Mouse (Mus musculus): Measurements from ENCODE around the gene 6030408B16Rik. TPM values are rescaled to one million over a fixed set of nuclear protein-coding genes. Genes with fewer than 3 reads are reported as not detected.

The 6030408B16Rik gene
- total RNA-seq, 2 experiments from 2014 or later, result not detected

DNA sequence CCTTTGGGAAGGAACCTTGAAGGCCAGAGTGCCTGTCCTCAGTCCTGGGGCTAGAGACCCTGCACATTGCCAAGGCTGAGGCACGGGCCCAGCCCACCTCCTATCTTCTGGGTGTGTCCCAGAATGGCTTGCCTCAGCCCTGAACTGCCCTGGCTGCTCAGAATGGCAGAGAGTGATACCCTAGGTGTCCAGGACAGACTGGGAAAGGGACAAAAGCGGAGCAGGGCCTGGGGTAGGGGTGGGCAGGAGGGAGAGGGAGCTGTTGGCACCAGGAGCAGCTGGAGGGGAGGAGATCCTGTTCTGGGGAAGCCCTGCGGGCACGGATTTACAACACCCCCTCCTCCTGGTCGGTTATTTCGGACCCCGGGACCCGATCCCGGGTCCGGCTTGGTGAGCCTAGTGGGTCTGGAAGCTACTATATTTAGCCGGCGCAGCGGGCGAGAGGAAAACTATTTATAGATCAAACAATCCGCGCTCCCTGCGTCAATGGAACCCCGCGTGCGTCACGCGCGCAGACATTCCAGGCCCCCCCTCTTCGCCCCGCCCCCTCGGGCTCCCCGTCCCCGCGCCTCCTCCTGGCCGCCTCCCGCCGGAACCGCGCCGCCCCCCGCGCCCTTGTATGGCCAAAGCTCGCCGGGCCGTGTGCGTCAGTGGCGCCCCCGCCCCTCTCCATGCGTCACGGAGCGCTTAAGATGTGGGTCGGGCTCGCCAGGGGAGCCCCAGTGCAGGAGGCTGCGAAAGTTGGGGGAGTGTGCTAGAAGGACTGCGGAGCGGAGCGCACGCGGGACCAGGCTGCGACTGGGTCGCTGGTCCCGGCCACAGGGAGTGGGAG lies 26.7 kb upstream of the 6030408B16Rik start:
- ATAC-seq (replicated peaks; ENCODE audit: poor library complexity), result peak; percentile 66

GRCm38 (mm10) chr15:101267053-101268032 lies 25.7 kb upstream of the 6030408B16Rik start:
- no peak for ATAC-seq (replicated peaks; ENCODE audit: poor library complexity)

GRCm38 (mm10) chr15:101270101-101270820 lies 22.8 kb upstream of the 6030408B16Rik start:
- no peak for ATAC-seq (replicated peaks; ENCODE audit: poor library complexity)

GRCm38 (mm10) chr15:101271107-101271506 lies 21.9 kb upstream of the 6030408B16Rik start:
- no peak for ATAC-seq (replicated peaks; ENCODE audit: poor library complexity)

- ATAC-seq (replicated peaks; ENCODE audit: poor library complexity), result no peak
Observed at GRCm38 (mm10) chr15:101271513-101271912, 21.5 kb upstream of the 6030408B16Rik start.

- ATAC-seq (replicated peaks; ENCODE audit: poor library complexity), result no peak
Observed at GRCm38 (mm10) chr15:101274380-101274779, 18.6 kb upstream of the 6030408B16Rik start.

GRCm38 (mm10) chr15:101277351-101277899 lies 15.6 kb upstream of the 6030408B16Rik start:
- ATAC-seq (replicated peaks; ENCODE audit: poor library complexity), result no peak

DNA sequence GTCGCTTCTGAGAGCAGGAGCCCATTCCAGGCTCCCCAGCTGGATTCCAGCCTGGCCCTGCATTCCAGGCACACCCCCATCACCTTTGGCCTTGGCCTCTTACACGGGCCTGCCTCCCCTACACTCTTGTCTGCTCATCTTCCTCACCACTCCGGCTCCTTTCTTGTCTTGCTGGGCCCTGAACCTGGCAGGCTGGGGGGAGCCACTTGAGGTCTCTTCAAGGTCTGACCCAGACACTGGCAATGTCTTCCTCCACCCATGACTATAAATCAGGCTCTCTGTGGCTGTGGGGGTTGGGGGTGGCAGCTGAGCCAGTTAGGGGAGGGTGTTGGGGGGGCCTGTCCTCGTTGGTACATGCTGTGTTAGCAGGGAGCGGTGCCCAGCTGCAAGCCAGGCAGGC lies 14.4 kb upstream of the 6030408B16Rik start:
- no peak for ATAC-seq (replicated peaks; ENCODE audit: poor library complexity)

GRCm38 (mm10) chr15:101279430-101279999 lies 13.5 kb upstream of the 6030408B16Rik start:
- ATAC-seq (replicated peaks; ENCODE audit: poor library complexity), result no peak

- no peak for ATAC-seq (replicated peaks; ENCODE audit: poor library complexity)
Observed at GRCm38 (mm10) chr15:101282471-101282870, 10.5 kb upstream of the 6030408B16Rik start.

DNA sequence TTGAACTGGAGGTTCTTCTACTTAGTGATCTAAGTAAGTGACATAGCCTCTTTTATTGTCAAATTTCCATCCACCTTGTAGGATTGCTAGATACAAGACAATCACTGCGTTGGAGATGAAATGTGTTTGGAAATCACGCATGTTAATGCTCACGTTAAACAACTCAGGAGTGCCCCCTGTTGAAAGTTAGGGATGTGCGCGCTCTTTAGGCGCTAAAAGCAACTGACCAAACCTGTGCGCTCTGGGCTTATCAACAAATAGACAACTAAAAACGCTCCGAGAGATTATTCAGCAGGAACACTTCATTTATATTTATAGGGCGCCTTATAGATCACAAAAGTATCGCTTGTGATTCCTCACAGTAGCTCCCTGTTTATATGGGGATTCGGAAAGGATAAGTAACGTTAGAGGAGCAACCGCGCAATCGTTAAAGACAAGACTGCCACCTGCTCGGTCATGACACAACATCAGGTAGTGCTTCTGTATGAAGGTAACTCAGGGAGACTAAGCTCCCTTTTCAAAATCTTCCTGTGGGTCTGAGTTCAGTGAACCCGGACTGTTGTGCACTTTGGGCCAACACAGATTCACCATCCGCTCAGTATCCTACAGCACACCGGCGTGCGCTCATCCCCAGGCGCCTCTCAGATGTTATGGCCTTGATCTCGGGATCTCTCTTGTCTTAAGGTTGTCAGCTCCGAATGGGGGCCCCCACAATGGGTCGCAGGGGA lies 9.7 kb upstream of the 6030408B16Rik start:
- ATAC-seq (replicated peaks; ENCODE audit: poor library complexity), result peak; percentile 52

GRCm38 (mm10) chr15:101283911-101284750 lies 8.9 kb upstream of the 6030408B16Rik start, which contains the start of gene Atg101:
Gene Atg101 (plus strand): TSS chr15:101284272.
- peak; percentile 94 for ATAC-seq (replicated peaks; ENCODE audit: poor library complexity)

DNA sequence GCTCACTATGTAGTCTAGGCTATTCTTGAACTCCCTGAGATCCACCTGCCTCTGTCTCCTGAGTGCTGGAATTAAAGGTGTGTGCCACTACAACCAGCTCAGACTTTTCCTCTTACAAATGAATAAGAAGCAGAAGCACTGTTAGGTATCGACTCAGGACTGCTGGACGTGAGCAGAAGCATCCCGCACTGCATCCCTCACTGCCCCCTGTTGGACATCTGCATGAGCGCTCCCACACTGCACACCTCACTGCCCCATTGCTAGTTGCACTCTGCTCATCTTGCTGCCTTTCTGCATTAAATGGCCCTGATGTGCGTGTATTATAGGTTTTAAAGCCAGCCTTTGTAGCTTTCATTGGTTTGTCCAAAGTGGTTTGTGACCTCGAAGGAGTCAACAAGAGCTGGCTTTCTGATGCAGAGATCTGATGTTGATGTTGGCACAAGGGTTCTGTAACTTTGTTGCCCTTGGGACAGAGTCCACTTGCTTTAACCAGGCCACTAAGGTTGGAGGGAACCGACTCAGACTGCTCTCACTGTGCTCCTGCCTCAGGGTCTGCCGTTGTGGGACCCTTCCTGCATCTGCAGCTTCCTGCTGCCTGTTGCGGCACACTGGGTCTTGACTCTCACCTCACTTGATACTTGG lies 6.8 kb upstream of the 6030408B16Rik start:
- peak; percentile 45 for ATAC-seq (replicated peaks; ENCODE audit: poor library complexity)

DNA sequence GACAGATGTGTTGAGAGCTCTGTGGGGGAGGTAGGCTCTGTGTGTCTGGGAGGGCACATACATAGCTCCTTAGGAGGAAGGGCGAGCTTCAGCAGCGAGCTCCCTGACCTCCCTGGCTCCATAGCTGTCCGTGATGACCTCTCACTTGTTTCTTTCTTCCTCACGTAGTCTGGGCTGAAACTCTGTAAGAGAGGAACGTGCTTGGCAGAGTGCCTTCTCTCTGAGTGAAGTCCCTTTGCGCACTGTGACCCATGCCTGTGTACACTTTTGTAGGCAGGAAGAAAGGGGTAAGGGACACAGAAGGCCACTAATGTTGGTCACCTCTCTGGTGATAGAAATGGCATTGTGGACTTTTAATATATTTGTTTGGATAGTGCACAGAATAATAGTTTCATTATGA lies 5.7 kb upstream of the 6030408B16Rik start:
- ATAC-seq (replicated peaks; ENCODE audit: poor library complexity), result no peak

- ATAC-seq (replicated peaks; ENCODE audit: poor library complexity), result no peak
Observed at GRCm38 (mm10) chr15:101290354-101290753, 2.7 kb upstream of the 6030408B16Rik start.

DNA sequence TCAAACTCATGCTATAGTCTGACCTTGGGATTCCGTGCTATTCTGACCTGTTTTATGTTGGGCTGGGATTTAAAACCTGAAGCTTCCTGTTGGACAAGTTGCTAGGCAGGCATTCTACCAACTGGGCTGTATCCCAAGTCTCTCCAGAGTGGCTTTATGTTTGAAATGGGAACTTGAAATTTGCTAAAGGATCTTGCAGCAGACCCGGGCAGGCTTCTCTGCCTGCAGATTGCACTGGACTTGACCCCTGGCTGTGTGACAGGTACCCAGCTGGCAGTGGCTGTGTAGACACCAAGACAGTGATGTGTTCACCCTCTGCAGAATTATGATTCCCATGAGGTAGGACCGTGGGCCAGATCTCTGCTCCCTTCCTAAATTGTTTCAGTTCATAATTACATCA lies 1.0 kb upstream of the 6030408B16Rik start:
- ATAC-seq (replicated peaks; ENCODE audit: poor library complexity), result no peak

DNA sequence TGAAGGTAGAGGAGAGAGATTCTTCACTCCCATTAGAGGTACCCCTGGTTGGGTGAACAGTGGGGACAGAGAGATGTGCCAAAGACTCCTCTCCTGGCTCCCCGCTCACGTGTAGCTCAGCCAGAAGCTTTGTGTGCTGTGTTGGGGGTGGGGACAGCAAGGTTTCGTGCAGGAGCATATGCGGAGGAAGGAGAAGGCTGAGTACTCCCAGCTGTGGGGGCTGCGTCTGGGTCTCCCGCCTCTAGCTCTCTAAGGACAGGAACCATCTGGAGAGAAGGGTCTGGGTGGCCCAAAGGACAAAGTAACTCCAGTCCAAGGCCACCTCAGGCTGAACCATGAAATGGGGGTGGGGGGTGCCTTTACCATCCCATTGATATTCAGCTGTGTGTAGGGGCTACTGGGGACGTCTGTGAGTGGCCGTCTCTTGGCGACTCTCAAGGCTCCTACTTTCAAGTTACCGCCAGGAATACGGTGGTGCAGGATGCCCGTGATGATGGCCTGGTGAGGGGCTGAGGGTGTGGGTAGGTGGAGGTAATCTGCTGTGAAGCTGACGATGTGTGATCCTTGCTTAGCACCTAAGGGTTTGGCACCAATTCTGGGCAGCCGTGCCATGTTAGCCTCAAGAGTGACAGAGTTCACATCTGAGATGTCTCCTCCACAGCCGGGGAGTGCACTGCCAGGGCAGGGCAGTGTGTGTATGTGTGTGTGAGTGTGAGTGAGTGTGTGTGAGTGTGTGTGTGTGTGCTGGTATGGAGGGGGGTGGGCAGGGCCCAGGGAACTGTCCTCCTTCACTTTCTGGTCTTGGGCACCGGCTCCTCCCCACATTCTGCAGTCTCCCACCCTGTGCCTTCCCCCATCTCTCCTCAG lies 1.2 kb downstream of the 6030408B16Rik start:
- no peak for ATAC-seq (replicated peaks; ENCODE audit: poor library complexity)
